Mouse (Mus musculus): ENCODE results near the gene 2310034C09Rik.
A peak's percentile ranks its signal among the peaks of the same experiment; 100 is the strongest.

DNA sequence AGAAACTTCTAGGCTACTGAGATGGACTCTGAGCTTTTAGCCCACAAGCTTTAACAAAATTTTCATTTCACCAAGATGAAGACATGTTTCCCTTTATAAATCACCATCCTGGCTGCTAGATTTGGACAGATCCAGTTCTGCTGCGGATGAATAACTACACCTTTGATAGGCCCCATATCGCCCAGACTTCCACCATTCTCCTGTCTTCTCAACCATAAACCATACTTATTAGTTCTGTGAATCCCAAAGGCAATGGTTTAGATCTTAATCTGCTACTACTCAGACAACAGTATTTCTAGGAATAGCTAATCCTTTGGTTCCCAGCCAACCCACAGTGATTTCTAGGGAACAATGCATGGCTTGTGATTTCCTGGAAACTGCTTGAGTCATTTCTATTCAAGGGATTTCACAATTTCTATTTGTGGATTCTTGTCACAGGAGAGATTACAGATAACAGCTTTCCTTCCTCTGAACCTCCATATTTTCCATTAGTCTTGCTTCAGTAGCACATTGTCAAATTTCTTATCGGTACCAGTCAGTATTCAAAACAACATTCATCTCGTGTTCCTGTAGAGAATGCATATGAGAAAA lies 13.8 kb upstream of the 2310034C09Rik start:
- no peak for TF ChIP-seq CTCF (IDR thresholded peaks at IDR 0.05; ENCODE audit: low read depth)
- TF ChIP-seq EP300 (IDR thresholded peaks at IDR 0.05; ENCODE audit: low read depth) = peak; percentile 69

All from liver, postnatal 0 days (tissue).